Mouse (Mus musculus): ENCODE results near the gene Sh2d6.

GRCm38 (mm10) chr6:72523222-72523621, 1.7 kb upstream of the Sh2d6 start:
- no peak for TF ChIP-seq CTCF (conservative IDR thresholded peaks at IDR 0.05; ENCODE audit: insufficient read depth, insufficient read length, low read depth, low read length)
- TF ChIP-seq POLR2A (IDR thresholded peaks at IDR 0.05; ENCODE audit: low read depth, low read length): no peak

Measured in kidney, adult 2 months (tissue).